Mouse (Mus musculus) left cerebral cortex, adult 8-10 months (tissue): ENCODE results near the gene Ccdc33. TPM values are rescaled to one million over a fixed set of nuclear protein-coding genes. Genes with fewer than 3 reads are reported as not detected.
A peak's percentile ranks its signal among the peaks of the same experiment; 100 is the strongest.

Experiments
- DNase-seq, 2 experiments: peaks; one replicate each; pipeline ENCODE4 v3.0.0; 2022; ENCODE audit warnings: low spot score in 2 of 2
- total RNA-seq, 4 experiments: library from RNA; stranded (reverse); gene quantifications; 2 replicates each; pipeline ENCODE4 v1.2.4; 2022

Gene Ccdc33
- total RNA-seq, 4 experiments from 2014 or later = 1.1 to 2.3 (median 1.6) TPM

GRCm38 (mm10) chr9:58092581-58093269, 25.9 kb downstream of the Ccdc33 start:
- no peak for DNase-seq

DNA sequence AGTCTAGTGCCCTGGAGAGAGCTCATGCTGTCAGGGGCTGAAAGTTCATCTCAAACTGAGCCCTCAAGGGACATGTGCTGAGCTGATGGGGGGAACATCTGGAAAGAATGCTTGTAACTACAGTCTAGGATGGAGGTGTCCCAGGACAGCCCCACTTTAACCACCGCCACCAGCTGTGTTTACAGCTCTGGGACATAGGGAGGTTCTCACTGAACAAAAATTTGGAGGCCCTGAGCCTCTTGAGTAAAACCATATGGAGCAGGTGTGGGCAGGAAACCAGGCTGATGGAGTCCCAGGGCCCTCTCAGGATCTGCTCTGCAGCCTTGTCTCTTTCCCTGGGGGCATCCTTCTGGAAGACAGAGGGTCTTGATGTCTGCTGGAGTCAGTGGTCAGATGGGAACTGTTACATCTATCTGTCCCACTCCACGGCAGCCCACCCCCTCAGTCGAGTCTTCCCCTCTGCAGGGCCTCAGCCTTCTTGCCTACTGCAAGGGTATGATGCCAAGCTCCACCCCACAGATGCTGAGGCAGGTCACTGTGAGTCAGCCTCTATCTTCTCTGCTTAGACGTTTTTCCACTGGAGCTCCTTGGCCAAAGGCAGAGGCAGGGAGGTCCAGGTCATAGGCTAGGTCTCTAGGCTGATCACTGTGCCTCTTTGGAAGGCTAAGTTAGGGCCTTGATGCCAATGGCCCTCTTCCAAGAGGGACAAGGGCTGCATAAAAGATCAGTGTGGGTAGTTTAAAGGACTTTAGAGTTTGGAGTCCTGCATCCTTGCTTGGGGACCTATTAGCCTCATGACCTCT, 26.8 kb downstream of the Ccdc33 start:
- DNase-seq = no peak

- DNase-seq = peak in 1 of 2 experiments; percentile 61
Measured at GRCm38 (mm10) chr9:58087277-58087998, 31.2 kb downstream of the Ccdc33 start.

DNA sequence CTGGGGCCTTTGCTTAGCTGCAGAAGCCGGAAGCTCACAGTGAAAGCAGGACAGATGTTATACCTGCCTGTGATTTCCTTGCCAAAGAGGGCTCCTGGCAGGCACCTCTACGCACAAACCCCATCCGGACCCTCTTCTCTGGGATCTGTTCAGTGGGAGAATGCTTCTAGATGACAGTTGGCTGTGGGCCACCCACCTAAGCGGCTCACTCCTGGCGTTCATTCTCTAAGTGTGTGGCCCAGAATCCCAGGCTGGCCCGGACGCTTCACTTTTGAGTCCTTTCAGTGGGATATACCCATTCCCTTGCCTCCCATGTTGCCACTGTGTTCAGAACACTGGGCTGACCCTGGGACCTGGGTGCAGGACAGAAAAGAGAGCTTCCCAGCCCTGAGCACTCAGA, 31.8 kb downstream of the Ccdc33 start:
- no peak for DNase-seq

DNA sequence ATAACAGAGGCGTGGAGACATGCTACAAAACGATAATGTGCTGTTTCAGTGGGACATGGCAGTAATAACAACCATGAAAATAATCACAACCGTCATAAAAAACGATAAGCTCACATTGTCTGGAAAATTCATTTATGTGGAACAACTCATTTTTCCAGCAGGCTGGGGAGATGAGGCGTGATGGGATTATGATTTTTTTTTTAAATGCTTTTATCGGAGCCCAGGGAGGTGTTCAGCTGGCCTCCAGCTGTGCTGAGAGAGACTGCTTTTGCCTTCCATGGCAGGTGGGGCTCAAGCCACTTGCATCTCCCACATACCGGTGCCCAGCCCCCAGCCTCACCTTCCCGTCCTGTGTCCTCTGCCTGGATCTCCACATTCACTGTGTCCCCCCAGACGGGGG, 32.4 kb downstream of the Ccdc33 start:
- no peak for DNase-seq

DNA sequence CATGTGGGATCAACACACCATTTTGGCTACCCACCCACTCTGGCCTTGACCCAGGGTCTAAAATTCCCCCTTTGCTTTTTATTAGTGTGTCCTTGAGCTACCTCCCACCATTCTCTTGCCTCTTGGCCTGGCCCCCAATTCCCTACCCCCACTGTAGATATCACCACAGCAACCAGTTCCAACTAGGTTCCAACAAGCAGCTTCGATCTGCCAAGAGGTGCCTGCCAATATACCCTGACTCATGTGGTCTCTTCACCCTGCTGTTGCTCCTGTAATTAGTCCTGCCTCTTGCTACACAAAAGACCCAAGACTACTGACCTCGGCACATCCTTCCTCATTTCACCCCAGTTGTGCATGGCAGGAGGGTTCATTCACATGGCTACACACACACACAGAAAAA, 33.5 kb downstream of the Ccdc33 start:
- DNase-seq = no peak

DNA sequence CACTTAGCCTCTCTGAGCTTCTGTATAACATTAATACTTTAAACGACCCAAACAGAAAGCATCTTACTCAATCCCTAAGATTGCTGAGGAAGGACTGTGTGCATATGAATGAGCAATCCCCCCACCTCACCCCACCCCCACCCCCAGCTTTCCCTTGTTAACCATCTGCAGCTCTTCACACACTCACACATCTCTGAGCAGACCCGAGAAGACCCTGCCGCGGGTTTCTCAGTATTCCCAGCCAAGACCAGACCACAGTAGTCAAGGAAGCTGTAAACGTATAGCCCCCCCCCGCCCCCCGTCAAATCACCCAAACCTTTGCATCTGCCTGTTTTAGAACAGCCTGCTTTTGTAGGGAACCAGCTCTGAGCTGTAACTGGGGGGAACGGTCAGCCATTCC, 34.0 kb downstream of the Ccdc33 start:
- DNase-seq = no peak

GRCm38 (mm10) chr9:58074561-58074960, 44.1 kb downstream of the Ccdc33 start:
- DNase-seq = no peak

DNA sequence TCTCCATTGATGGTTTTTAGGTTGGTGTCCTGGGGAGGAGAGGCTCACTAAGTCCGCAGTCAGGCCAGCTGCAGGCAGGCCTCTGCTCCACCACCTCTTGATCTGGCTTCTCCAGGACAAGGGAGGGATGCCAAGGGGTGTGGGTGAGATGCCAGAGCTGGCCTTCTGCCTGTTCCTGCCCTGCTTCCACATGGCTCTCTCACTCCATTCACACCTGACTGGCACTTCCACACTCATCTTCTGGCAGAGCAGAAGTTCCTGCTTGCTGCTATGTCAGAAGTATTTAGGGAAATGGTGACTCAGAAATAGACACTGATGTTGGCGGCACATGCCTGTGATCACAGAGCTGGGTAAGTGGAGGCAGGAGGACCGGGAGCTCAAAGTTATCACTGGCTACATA, 51.1 kb downstream of the Ccdc33 start:
- DNase-seq = peak in 1 of 2 experiments; percentile 63

GRCm38 (mm10) chr9:58066731-58067095, 51.9 kb downstream of the Ccdc33 start:
- peak in 1 of 2 experiments; percentile 84 for DNase-seq

DNA sequence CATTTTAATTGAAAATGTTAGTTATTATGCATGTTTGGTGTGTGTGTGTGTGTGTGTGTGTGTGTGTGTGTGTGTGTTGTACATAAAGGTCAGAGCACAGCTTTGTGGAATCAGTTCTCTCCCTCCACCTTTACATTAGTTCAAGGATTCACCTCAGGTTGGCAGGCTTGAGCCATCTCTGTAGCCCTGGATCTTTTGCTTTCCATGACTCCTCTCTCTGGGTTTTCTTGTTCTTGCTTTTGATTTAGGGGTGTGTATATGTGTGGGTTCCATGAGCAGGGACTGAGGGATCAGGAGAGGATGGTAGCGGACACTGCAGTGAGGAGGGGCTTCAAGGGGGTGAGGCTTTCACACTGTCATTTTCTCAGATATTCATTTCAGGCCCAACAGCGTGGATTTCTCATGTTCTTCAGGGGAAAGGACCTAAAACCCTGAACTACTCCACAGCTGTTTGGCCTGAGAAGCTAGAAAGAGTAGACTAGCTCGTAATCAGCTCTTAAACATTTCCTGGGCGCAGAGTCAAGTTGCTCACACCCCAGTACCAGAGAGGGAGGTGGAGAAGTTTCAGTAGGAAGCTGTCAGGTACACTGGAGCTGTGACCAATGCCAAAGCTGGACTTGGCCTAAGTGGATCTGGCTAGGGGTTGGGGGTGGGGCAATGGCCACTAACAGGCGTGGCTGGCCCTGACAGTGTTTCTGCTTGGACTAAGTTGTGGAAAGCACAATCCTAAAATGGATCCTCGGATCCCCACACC, 52.5 kb downstream of the Ccdc33 start:
- no peak for DNase-seq

- DNase-seq = no peak
Measured at GRCm38 (mm10) chr9:58065532-58065931, 53.1 kb downstream of the Ccdc33 start.

GRCm38 (mm10) chr9:58063531-58063930, 55.1 kb downstream of the Ccdc33 start, which contains the start of gene Stra6:
Gene Stra6 (plus strand): TSS chr9:58063788.
- DNase-seq = no peak

- no peak for DNase-seq
Measured at GRCm38 (mm10) chr9:58060677-58061667, 57.7 kb downstream of the Ccdc33 start.

- DNase-seq = no peak
Measured at GRCm38 (mm10) chr9:58059920-58060319, 58.7 kb downstream of the Ccdc33 start.

DNA sequence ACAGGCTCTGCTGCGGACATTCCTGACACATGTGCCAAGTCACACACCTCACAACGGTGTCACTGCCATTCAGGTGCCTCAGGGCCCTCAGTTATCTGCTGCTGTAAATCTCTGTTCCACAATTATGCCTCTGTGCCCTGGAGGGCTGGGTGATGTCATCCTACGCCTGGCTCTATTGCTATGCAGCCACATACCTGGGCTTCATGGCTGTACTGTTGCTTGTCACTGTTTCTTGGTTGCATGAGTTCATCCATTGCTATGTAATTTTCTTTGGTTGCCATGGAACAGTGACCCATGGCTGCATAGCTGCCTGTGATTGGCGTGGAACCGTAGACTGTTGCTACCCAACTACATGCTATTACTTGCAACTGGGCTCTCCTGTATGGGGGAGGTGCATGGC, 63.0 kb downstream of the Ccdc33 start:
- no peak for DNase-seq

DNA sequence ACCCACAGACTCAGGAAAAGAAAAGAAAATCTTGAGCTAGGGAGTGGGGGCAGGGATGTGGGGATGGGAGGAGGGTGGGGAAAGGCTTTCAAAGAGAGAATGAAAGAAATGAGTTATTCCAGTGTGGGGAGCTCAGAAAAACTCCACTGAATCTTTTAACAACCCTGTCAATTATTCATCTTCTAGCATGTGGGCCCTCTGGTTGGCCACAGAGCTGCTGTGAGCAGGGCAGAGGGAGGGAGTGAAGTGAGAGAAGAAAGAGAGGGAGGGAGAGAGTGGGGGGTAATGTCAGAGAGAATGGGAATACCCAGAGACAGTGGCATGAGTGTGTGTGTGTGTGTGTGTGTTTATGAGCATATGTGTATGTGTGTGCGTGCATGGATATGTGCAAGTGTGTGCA, 64.6 kb downstream of the Ccdc33 start:
- no peak for DNase-seq

GRCm38 (mm10) chr9:58053544-58053943, 65.1 kb downstream of the Ccdc33 start:
- DNase-seq = no peak

- peak; percentile 43 to 47 for DNase-seq
Measured at GRCm38 (mm10) chr9:58053102-58053501, 65.5 kb downstream of the Ccdc33 start.

DNA sequence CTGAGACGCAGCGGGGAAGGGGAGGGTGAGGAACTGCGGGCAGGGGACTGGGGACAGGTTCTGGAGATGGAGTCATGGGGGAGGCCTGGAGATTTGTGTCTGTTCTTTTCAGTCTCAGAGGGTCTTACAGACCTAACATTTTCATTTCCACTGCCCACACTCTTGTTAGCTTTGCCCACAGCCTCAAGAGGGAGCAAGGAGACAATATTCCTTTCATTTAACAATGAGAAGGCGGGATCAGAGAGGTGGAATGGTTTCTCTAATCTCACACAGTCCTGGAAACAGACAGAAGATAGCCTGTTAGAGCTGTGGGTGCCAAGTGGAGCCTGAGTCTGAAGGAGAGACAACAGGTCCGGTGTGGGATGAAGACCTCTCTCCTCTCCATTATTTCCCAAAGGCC, 66.7 kb downstream of the Ccdc33 start:
- DNase-seq = no peak
